Mouse (Mus musculus) neural tube, embryonic 11.5 days (tissue): ENCODE measurements at regions not wholly inside any gene's neighbourhood (a gene's known extent, or its start where the extent isn't known, plus 50 kb on each side); places are given as distances from the start of the nearest gene placed in this dataset.

ENCODE experiments used
- ATAC-seq: fragments of 200-750 bp; cut with Nextera tagmentation; 2 replicates; pipeline ENCODE4 v1.8.0; 2017; ENCODE audit warnings: moderate number of reproducible peaks, mild to moderate bottlenecking, moderate TSS enrichment, moderate library complexity; ENCODE audit not compliant: insufficient read depth, low FRiP score, low TSS enrichment
- DNase-seq: peaks from one replicate; pipeline ENCODE4 v3.0.0-alpha.2; 2015; ENCODE audit warnings: low spot score
- H3K27ac ChIP-seq: fragments of 300-500 bp; sonication (generic); 2 replicates; pipeline ENCODE4 v1.5.1; 2014; ENCODE audit warnings: low read depth, mild to moderate bottlenecking, low read length
- H3K27me3 ChIP-seq: fragments of 300-500 bp; sonication (generic); 2 replicates; pipeline ENCODE4 v1.6.1; 2014; ENCODE audit warnings: mild to moderate bottlenecking, low read length, mixed read lengths; ENCODE audit not compliant: control insufficient read depth, insufficient read depth
- H3K36me3 ChIP-seq: fragments of 300-500 bp; sonication (generic); 2 replicates; pipeline ENCODE4 v1.6.1; 2014; ENCODE audit warnings: mild to moderate bottlenecking, low read length, moderate library complexity, mixed read lengths; ENCODE audit not compliant: control insufficient read depth, insufficient read depth
- H3K4me1 ChIP-seq: fragments of 300-500 bp; sonication (generic); 2 replicates; pipeline ENCODE4 v1.6.1; 2014; ENCODE audit warnings: low read length, mixed read lengths; ENCODE audit not compliant: control insufficient read depth, insufficient read depth
- H3K4me2 ChIP-seq: fragments of 300-500 bp; sonication (generic); 2 replicates; pipeline ENCODE4 v1.6.1; 2014; ENCODE audit warnings: low read depth, mild to moderate bottlenecking, moderate library complexity
- H3K4me3 ChIP-seq: fragments of 300-500 bp; sonication (generic); 2 replicates; pipeline ENCODE4 v1.5.1; 2014; ENCODE audit warnings: low read depth, low read length
- H3K9ac ChIP-seq: fragments of 300-500 bp; sonication (generic); 2 replicates; pipeline ENCODE4 v1.6.1; 2014; ENCODE audit warnings: mild to moderate bottlenecking, low read length
- H3K9me3 ChIP-seq: fragments of 300-500 bp; sonication (generic); 2 replicates; pipeline ENCODE4 v1.6.1; 2016; ENCODE audit warnings: low read length; ENCODE audit not compliant: control insufficient read depth
- WGBS: fragments of 180-500 bp; shearing (Covaris S2); extraction: QIAGEN DNeasy Blood & Tissue Kit; methylation state at CpG from one replicate; pipeline ENCODE4 v1.1.7; 2014; 5-methylcytosine and 5-hydroxymethylcytosine counted together

- Histone ChIP-seq H3K9me3 (no peaks in the 10 kb centered on the region), H3K4me3 (no peak overlapping the region), H3K4me2 (no peak overlapping the region), H3K36me3 (no peaks in the 10 kb centered on the region), H3K27ac (no peak overlapping the region), H3K4me1 (no peaks in the 10 kb centered on the region), H3K27me3 (no peaks in the 10 kb centered on the region), H3K9ac (no peak overlapping the region)
- ATAC-seq (no peak), DNase-seq (no peak)
- WGBS, result 91% methylated on average over 3 of the region's 3 CpGs
These were observed 82.8 kb upstream of the Mapk10 start for GRCm38 (mm10) chr5:103293953-103294352.

- 89% methylated on average over 9 of the region's 9 CpGs for WGBS
- Histone ChIP-seq H3K9me3 (no peaks in the 10 kb centered on the region), H3K27me3 (no peaks in the 10 kb centered on the region), H3K36me3 (no peaks in the 10 kb centered on the region), H3K4me2 (no peak overlapping the region), H3K27ac (no peak overlapping the region), H3K9ac (no peak overlapping the region), H3K4me3 (no peak overlapping the region), H3K4me1 (no peaks in the 10 kb centered on the region)
- ATAC-seq (no peak), DNase-seq (no peak)
These were observed 80.6 kb upstream of the Mapk10 start for GRCm38 (mm10) chr5:103291691-103292090.

- ATAC-seq (no peak), DNase-seq (no peak)
- H3K4me3 ChIP-seq, result no peak overlapping the region
- H3K27ac ChIP-seq, result no peak overlapping the region
- no peaks in the 10 kb centered on the region for H3K36me3 ChIP-seq
- H3K4me2 ChIP-seq, result no peak overlapping the region
- H3K9me3 ChIP-seq, result no peaks in the 10 kb centered on the region
- no peak overlapping the region for H3K9ac ChIP-seq
- H3K27me3 ChIP-seq, result no peaks in the 10 kb centered on the region
- no peaks in the 10 kb centered on the region for H3K4me1 ChIP-seq
- 94% methylated on average over 8 of the region's 8 CpGs for WGBS
These were observed 80.1 kb upstream of the Mapk10 start for GRCm38 (mm10) chr5:103291219-103291618.

GRCm38 (mm10) chr5:103269206-103269605 is 58.1 kb upstream of the Mapk10 start:
- no peaks in the 10 kb centered on the region for H3K36me3 ChIP-seq
- H3K4me3 ChIP-seq, result no peak overlapping the region
- H3K4me1 ChIP-seq, result no peaks in the 10 kb centered on the region
- H3K27ac ChIP-seq, result no peak overlapping the region
- no peaks in the 10 kb centered on the region for H3K9me3 ChIP-seq
- no peak overlapping the region for H3K9ac ChIP-seq
- WGBS, result 87% methylated on average over 6 of the region's 6 CpGs
- no peak overlapping the region for H3K4me2 ChIP-seq
- no peak for ATAC-seq
- DNase-seq, result no peak
- no peaks in the 10 kb centered on the region for H3K27me3 ChIP-seq

- Histone ChIP-seq H3K4me3 (no peak overlapping the region), H3K36me3 (no peaks in the 10 kb centered on the region), H3K27me3 (no peaks in the 10 kb centered on the region), H3K9me3 (no peaks in the 10 kb centered on the region), H3K4me1 (no peaks in the 10 kb centered on the region), H3K4me2 (no peak overlapping the region), H3K9ac (no peak overlapping the region), H3K27ac (no peak overlapping the region)
- 82% methylated on average over 2 of the region's 2 CpGs for WGBS
- ATAC-seq (no peak), DNase-seq (no peak)
These were observed 53.8 kb upstream of the Mapk10 start for GRCm38 (mm10) chr5:103264903-103265302.

- Histone ChIP-seq H3K4me3 (no peak overlapping the region), H3K9me3 (no peaks in the 10 kb centered on the region), H3K27ac (no peak overlapping the region), H3K36me3 (no peaks in the 10 kb centered on the region; the same call in 1 of the 2 replicates), H3K4me1 (no peaks in the 10 kb centered on the region), H3K4me2 (no peak overlapping the region), H3K27me3 (no peaks in the 10 kb centered on the region), H3K9ac (no peak overlapping the region)
- DNase-seq, result no peak
- 85% methylated on average over 10 of the region's 10 CpGs for WGBS
- ATAC-seq, result no peak
These were observed 50.3 kb upstream of the Mapk10 start for GRCm38 (mm10) chr5:103261406-103261805.
